Mouse (Mus musculus): Measurements from ENCODE around the gene Esp31.

The Esp31 gene

GRCm38 (mm10) chr17:38639147-38639546 is at the start of gene Esp31:
Gene Esp31, plus strand, starts transcription at chr17:38639447.
- DNase-seq (ENCODE audit: low read depth, low spot score): no peak
